Mouse (Mus musculus): ENCODE measurements at regions not wholly inside any gene's neighbourhood (a gene's known extent, or its start where the extent isn't known, plus 50 kb on each side); places are given as distances from the start of the nearest gene placed in this dataset.

DNA sequence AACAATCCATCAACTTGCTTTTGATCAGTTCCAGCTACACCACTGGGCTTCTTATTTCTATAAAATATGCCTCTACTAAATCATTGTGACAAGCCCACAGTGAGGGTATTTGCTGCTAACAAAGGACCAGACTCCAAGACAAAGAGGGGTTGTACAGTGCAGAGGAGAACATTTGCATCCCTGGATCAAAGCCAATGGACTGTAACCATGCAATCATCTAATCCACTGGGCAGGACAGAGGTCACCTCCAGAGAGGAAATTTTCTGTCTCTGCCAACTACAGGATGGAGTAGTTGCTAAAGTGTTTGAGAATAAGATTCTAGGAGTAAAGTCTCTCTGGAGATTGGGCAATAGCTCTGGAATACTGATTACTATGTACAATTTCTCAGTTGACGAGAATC is 272.9 kb downstream of the Cox7c start:
- no peak for DNase-seq (ENCODE audit: low read depth)

DNA sequence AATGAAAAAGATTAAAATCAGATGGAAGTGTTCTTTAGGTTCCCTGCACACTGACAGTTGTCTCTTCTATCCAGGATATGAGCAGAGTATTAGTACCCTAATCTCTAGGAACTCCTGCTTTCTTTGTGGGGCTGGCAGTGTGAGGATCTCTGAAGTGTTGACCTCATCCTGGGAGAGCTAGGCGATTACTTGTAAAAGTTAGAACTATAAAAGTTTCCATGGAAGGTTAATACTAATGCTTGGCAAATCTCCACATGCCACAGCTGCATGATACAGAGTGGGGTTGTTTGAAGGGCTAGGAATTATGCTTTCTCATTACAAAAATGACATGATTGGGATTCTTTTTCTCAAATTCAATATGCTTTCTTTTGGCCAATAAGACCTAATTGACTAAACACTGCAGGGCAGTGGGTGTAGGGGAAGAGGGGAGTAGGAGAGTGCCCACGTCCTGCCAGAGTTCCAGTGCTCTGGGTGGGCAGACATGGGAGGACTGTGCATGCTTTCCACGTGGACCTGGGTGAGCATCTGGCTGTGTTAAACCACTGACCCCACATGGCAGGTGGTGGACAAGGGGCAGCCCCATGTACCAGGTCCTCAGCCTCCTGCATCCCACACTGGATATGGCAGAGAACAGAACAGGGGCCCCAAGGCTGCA is 275.6 kb downstream of the Cox7c start:
- DNase-seq (ENCODE audit: low read depth) = no peak

GRCm38 (mm10) chr13:85770538-85770937 is 276.2 kb downstream of the Cox7c start:
- DNase-seq (ENCODE audit: low read depth) = no peak

- no peak for DNase-seq (ENCODE audit: low read depth)
Observed at GRCm38 (mm10) chr13:85768520-85768919, 278.2 kb downstream of the Cox7c start.

GRCm38 (mm10) chr13:85724616-85725015 is 322.1 kb downstream of the Cox7c start:
- DNase-seq (ENCODE audit: low read depth) = no peak

GRCm38 (mm10) chr13:85724105-85724504 is 322.6 kb downstream of the Cox7c start:
- peak; percentile 1 for DNase-seq (ENCODE audit: low read depth)

DNA sequence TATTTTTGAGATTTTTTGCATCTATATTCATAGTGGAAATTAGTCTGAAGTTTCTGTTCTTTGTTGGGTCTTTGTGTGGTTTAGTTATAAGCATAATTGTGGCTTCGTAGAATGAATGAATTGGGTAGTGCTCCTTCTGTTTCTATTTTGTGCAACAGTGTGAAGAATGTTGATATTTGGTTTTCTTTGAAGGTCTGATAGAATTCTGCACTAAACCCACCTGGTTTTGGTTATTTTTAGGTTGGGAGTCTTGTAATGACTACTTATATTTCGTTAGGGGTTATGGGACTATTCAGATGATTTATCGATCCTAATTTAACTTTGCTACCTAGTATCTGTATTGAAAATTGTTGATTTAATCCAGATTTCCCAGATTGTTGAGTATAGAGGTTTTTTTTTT is 326.4 kb downstream of the Cox7c start:
- DNase-seq (ENCODE audit: low read depth) = no peak

- DNase-seq (ENCODE audit: low read depth) = no peak
Observed at GRCm38 (mm10) chr13:85715883-85716498, 330.7 kb downstream of the Cox7c start.

GRCm38 (mm10) chr13:85692374-85692773 is 354.3 kb downstream of the Cox7c start:
- no peak for DNase-seq (ENCODE audit: low read depth)
